Mouse (Mus musculus) lung, adult 2 months (tissue): ENCODE measurements around the gene Zfyve21.

ENCODE experiments used
- CTCF ChIP-seq: fragments of 200-500 bp; IDR thresholded peaks from 2 replicates; pipeline ENCODE4 v1.5.1; 2011; ENCODE audit warnings: mild to moderate bottlenecking, low read length, control low read depth; ENCODE audit not compliant: insufficient read depth
- POLR2A ChIP-seq: fragments of 200-500 bp; IDR thresholded peaks from 2 replicates; pipeline ENCODE4 v1.6.1; 2011; ENCODE audit warnings: low read depth, mild to moderate bottlenecking, control low read depth, low read length, borderline replicate concordance; ENCODE audit errors: extremely low read depth

- TF ChIP-seq POLR2A (no peak), CTCF (no peak)
Measured at GRCm38 (mm10) chr12:111790631-111791030, 23.3 kb upstream of the Zfyve21 start.
